Mouse (Mus musculus) midbrain, embryonic 15.5 days (tissue): ENCODE measurements around the gene Ube2v1. TPM values are rescaled to one million over a fixed set of nuclear protein-coding genes. Genes with fewer than 3 reads are reported as not detected.

ENCODE experiments used
- ATAC-seq: fragments of 200-750 bp; cut with Nextera tagmentation; replicated peaks from 2 replicates; pipeline ENCODE4 v1.8.0; 2017; ENCODE audit warnings: moderate TSS enrichment
- H3K27ac ChIP-seq: fragments of 300-500 bp; sonication (generic); 2 replicates; pipeline ENCODE4 v1.5.1; 2015; ENCODE audit warnings: mild to moderate bottlenecking, inconsistent platforms
- H3K27me3 ChIP-seq: fragments of 300-500 bp; sonication (generic); replicated peaks from 2 replicates; pipeline ENCODE4 v1.6.1; 2015; ENCODE audit warnings: inconsistent platforms
- H3K36me3 ChIP-seq: fragments of 300-500 bp; sonication (generic); replicated peaks from 2 replicates; pipeline ENCODE4 v1.6.1; 2015; ENCODE audit warnings: inconsistent platforms
- H3K4me1 ChIP-seq: fragments of 300-500 bp; sonication (generic); 2 replicates; pipeline ENCODE4 v1.6.1; 2015; ENCODE audit warnings: inconsistent platforms
- H3K4me2 ChIP-seq: fragments of 300-500 bp; sonication (generic); 2 replicates; pipeline ENCODE4 v1.6.1; 2015; ENCODE audit warnings: inconsistent platforms, mild to moderate bottlenecking, moderate library complexity
- H3K4me3 ChIP-seq: fragments of 300-500 bp; sonication (generic); 2 replicates; pipeline ENCODE4 v1.5.1; 2015; ENCODE audit warnings: mild to moderate bottlenecking, inconsistent platforms
- H3K9ac ChIP-seq: fragments of 300-500 bp; sonication (generic); 2 replicates; pipeline ENCODE4 v1.6.1; 2015; ENCODE audit warnings: mild to moderate bottlenecking, inconsistent platforms
- H3K9me3 ChIP-seq: fragments of 300-500 bp; sonication (generic); 2 replicates; pipeline ENCODE4 v1.6.1; 2016; ENCODE audit warnings: inconsistent platforms
- WGBS: fragments of 180-500 bp; shearing (Covaris S2); methylation state at CpG from one replicate; pipeline ENCODE4 v1.1.7; 2015; ENCODE audit warnings: mixed read lengths; 5-methylcytosine and 5-hydroxymethylcytosine counted together
- polyA plus RNA-seq: library from polyadenylated mRNA; unstranded; fragments of >200 nt; fragmentation: Nextera tagmentation; extraction: Ambion mirVana; gene quantifications from 2 replicates; pipeline ENCODE4 v1.2.1, GENCODE M21; 2015

Ube2v1 gene
- polyA plus RNA-seq, 1 experiment from 2014 or later, result 327 TPM

GRCm38 (mm10) chr2:167612122-167612521 is 19.8 kb downstream of the Ube2v1 start:
- Histone ChIP-seq H3K9ac (no peak overlapping the region), H3K4me1 (no peaks in the 10 kb centered on the region), H3K27me3 (no peaks in the 10 kb centered on the region), H3K36me3 (peaks cover 35% of the 10 kb centered on the region), H3K27ac (no peak overlapping the region), H3K9me3 (no peaks in the 10 kb centered on the region), H3K4me2 (no peak overlapping the region), H3K4me3 (no peak overlapping the region)
- no peak for ATAC-seq
- 95% methylated on average over 14 of the region's 14 CpGs for WGBS

- WGBS, result 89% methylated on average over 10 of the region's 10 CpGs
- Histone ChIP-seq H3K9ac (no peak overlapping the region), H3K9me3 (no peaks in the 10 kb centered on the region), H3K4me1 (no peaks in the 10 kb centered on the region), H3K36me3 (peaks cover 33% of the 10 kb centered on the region), H3K27me3 (no peaks in the 10 kb centered on the region), H3K4me3 (no peak overlapping the region), H3K27ac (no peak overlapping the region), H3K4me2 (no peak overlapping the region)
- ATAC-seq, result no peak
Observed at GRCm38 (mm10) chr2:167611287-167611686, 20.6 kb downstream of the Ube2v1 start.

- Histone ChIP-seq H3K9me3 (no peaks in the 10 kb centered on the region), H3K9ac (no peak overlapping the region), H3K36me3 (peaks cover 13% of the 10 kb centered on the region), H3K4me1 (no peaks in the 10 kb centered on the region), H3K27me3 (no peaks in the 10 kb centered on the region), H3K4me2 (no peak overlapping the region), H3K4me3 (no peak overlapping the region), H3K27ac (no peak overlapping the region)
- 92% methylated on average over 4 of the region's 4 CpGs for WGBS
- ATAC-seq, result no peak
Observed at GRCm38 (mm10) chr2:167606745-167607123, 25.2 kb downstream of the Ube2v1 start.

- Histone ChIP-seq H3K36me3 (peaks cover 13% of the 10 kb centered on the region), H3K9ac (no peak overlapping the region), H3K4me2 (no peak overlapping the region), H3K9me3 (no peaks in the 10 kb centered on the region), H3K27ac (no peak overlapping the region), H3K27me3 (no peaks in the 10 kb centered on the region), H3K4me3 (no peak overlapping the region), H3K4me1 (no peaks in the 10 kb centered on the region)
- 76% methylated on average over 17 of the region's 17 CpGs for WGBS
- ATAC-seq, result no peak
Observed at GRCm38 (mm10) chr2:167605817-167606744, 25.8 kb downstream of the Ube2v1 start.

- Histone ChIP-seq H3K9me3 (no peaks in the 10 kb centered on the region), H3K9ac (no peak overlapping the region), H3K4me2 (no peak overlapping the region), H3K4me3 (no peak overlapping the region), H3K4me1 (no peaks in the 10 kb centered on the region), H3K27ac (no peak overlapping the region), H3K27me3 (no peaks in the 10 kb centered on the region), H3K36me3 (peaks cover 13% of the 10 kb centered on the region)
- peak; percentile 80 for ATAC-seq
- WGBS, result 25% methylated on average over 11 of the region's 11 CpGs
Observed at GRCm38 (mm10) chr2:167605178-167605794, 26.6 kb downstream of the Ube2v1 start.

- no peak overlapping the region for H3K9ac ChIP-seq
Observed at GRCm38 (mm10) chr2:167602978-167603377, 28.9 kb downstream of the Ube2v1 start.

GRCm38 (mm10) chr2:167602364-167602763 is 29.5 kb downstream of the Ube2v1 start:
- Histone ChIP-seq H3K36me3 (0 out of 2 replicates have a peak, but pooled peaks cover 3% of the 10 kb centered on the region), H3K27me3 (no peaks in the 10 kb centered on the region), H3K9ac (no peak overlapping the region), H3K4me2 (no peak overlapping the region), H3K4me3 (no peak overlapping the region), H3K4me1 (peaks cover 3% of the 10 kb centered on the region; the same call in 1 of the 2 replicates), H3K27ac (no peak overlapping the region), H3K9me3 (no peaks in the 10 kb centered on the region)
- WGBS, result 86% methylated on average over 2 of the region's 2 CpGs
- no peak for ATAC-seq

More at GRCm38 (mm10) chr2:167602978-167603377, 28.9 kb downstream of the Ube2v1 start:
- H3K4me1 ChIP-seq, result no peaks in the 10 kb centered on the region
- H3K9me3 ChIP-seq, result no peaks in the 10 kb centered on the region
- ATAC-seq, result no peak
- WGBS, result 49% methylated on average over 5 of the region's 5 CpGs
- no peak overlapping the region for H3K27ac ChIP-seq
- 0 out of 2 replicates have a peak, but pooled peaks cover 3% of the 10 kb centered on the region for H3K36me3 ChIP-seq
- H3K4me3 ChIP-seq, result no peak overlapping the region
- no peak overlapping the region for H3K4me2 ChIP-seq
- no peaks in the 10 kb centered on the region for H3K27me3 ChIP-seq

GRCm38 (mm10) chr2:167600481-167600995 is 31.4 kb downstream of the Ube2v1 start:
- Histone ChIP-seq H3K27ac (no peak overlapping the region), H3K9ac (no peak overlapping the region), H3K4me2 (no peak overlapping the region), H3K27me3 (no peaks in the 10 kb centered on the region), H3K4me1 (peaks cover 7% of the 10 kb centered on the region; the same call in 1 of the 2 replicates), H3K4me3 (no peak overlapping the region), H3K9me3 (no peaks in the 10 kb centered on the region), H3K36me3 (no peaks in the 10 kb centered on the region)
- whole genome bisulfite sequencing, result 78% methylated on average over 8 of the region's 8 CpGs
- ATAC-seq, result no peak

GRCm38 (mm10) chr2:167599917-167600316 is 32.0 kb downstream of the Ube2v1 start:
- Histone ChIP-seq H3K4me2 (no peak overlapping the region), H3K27ac (no peak overlapping the region), H3K9ac (no peak overlapping the region), H3K27me3 (no peaks in the 10 kb centered on the region), H3K4me1 (peaks cover 7% of the 10 kb centered on the region; the same call in 1 of the 2 replicates), H3K9me3 (no peaks in the 10 kb centered on the region), H3K36me3 (no peaks in the 10 kb centered on the region), H3K4me3 (no peak overlapping the region)
- WGBS, result 73% methylated on average over 6 of the region's 6 CpGs
- ATAC-seq, result no peak

- H3K36me3 ChIP-seq, result no peaks in the 10 kb centered on the region
- H3K4me3 ChIP-seq, result no peak overlapping the region
- H3K9me3 ChIP-seq, result no peaks in the 10 kb centered on the region
- no peaks in the 10 kb centered on the region for H3K27me3 ChIP-seq
- 75% methylated on average over 5 of the region's 5 CpGs for WGBS
- H3K4me1 ChIP-seq, result peaks cover 7% of the 10 kb centered on the region; the same call in 1 of the 2 replicates
- no peak overlapping the region for H3K27ac ChIP-seq
- H3K4me2 ChIP-seq, result no peak overlapping the region
- no peak for ATAC-seq
- no peak overlapping the region for H3K9ac ChIP-seq
Observed at GRCm38 (mm10) chr2:167599195-167599594, 32.7 kb downstream of the Ube2v1 start.

- peak; percentile 27; the same call in 1 of the 2 replicates for ATAC-seq
- no peak overlapping the region for H3K4me3 ChIP-seq
Observed at GRCm38 (mm10) chr2:167597492-167598186, 34.3 kb downstream of the Ube2v1 start.

More at GRCm38 (mm10) chr2:167597492-167598186, 34.3 kb downstream of the Ube2v1 start:
- Histone ChIP-seq H3K27me3 (no peaks in the 10 kb centered on the region), H3K27ac (no peak overlapping the region), H3K4me1 (peaks cover 7% of the 10 kb centered on the region; the same call in 1 of the 2 replicates), H3K4me2 (peak overlapping the region; percentile 38), H3K9ac (no peak overlapping the region; the same call in 1 of the 2 replicates), H3K9me3 (no peaks in the 10 kb centered on the region), H3K36me3 (no peaks in the 10 kb centered on the region)
- WGBS, result 30% methylated on average over 40 of the region's 40 CpGs
